Mouse (Mus musculus) gastrocnemius, postnatal 36 days (tissue): ENCODE data around the gene Atrnl1. TPM values are rescaled to one million over a fixed set of nuclear protein-coding genes. Genes with fewer than 3 reads are reported as not detected.
"Not testable (repeated sequence)": the region's sequence is repeated elsewhere in the genome, so short reads cannot be mapped to it uniquely, and the experiment has no call there.

Experiments used
- DNase-seq, 2 experiments: peaks; one replicate each; pipeline ENCODE4 v3.0.0; 2022
- intact Hi-C: fragments of 180-260 bp; cut with DNase I; formaldehyde crosslinking; loops from one replicate; pipeline ENCODE4 v1.15.1; 2025
- total RNA-seq, 2 experiments: library from RNA; stranded (reverse); gene quantifications; 2 replicates each; pipeline ENCODE4 v1.2.3; 2021

The Atrnl1 gene
- total RNA-seq, 2 experiments from 2014 or later: 6.4 to 6.8 TPM

DNA sequence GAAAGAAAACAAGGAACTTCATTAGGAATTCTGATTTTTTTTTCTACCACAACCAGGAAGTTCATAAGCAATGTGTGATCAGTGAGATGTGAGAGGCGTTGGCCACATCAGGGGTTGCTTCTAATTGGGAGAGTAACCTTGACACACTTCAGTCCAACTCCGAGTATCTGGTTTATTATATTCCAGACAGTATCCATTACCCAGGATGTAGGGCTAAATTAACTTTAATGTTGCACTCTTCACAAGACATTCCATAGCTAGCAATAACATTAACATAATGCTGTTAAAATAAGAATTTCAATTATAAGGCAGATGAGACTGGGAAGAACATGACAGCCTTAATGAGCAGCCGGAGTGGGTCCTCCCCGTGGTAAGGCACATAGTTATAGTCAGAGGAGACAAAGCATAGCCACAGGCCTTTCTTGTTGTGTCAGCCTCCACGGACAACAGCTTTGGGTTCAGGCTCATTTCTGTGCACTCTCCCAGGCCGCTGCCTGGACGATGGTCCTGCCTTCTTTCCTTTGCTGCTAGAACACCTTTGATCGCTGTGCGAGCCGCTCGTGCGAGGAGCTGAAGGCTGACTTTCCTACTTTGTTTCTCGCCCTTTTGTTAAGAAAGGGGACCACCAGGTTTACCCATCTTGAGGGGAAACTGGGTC lies 338.6 kb downstream of the Atrnl1 start:
- intact Hi-C loops: no loop called here
- no peak for DNase-seq

DNA sequence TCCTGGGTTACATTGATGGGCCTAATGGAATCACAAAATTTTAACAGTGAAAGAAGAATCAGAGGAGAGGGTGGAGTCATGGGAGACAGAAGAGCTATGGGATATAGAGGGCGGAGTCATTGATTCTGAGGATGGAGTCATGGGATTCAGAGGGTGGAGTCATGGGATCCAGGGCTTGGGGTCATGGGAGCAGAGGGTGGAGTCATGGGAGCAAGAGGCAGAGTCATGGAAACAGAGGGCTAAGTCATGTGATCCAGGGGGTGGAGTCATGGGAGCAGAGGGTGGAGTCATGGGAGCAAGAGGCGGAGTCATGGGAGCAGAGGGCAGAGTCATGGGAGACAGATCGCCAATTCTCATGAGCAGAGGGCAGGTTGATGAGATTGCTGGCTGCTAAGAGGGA lies 343.3 kb downstream of the Atrnl1 start:
- intact Hi-C loops: no loop called here
- DNase-seq: no peak

DNA sequence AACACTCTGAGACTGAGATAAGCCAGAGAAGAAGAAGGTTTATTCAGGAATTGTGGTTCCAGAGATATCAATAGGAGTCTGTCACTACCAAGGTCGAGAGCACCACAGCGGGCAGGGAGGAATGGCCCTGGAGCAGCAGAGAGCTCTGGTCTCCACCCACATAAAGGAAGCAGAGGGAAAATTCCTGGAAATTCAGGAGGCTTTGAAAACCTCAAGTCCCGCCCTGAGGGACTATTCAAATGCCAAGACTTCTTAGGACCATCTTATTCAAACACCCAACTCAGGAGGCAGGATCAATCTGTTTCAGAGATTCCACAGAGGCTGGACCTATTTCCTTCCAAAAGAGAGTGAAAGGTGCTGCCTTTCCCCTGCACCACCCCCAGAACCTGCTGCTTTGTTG lies 345.6 kb downstream of the Atrnl1 start:
- intact Hi-C loops: no loop called here
- no peak for DNase-seq

DNA sequence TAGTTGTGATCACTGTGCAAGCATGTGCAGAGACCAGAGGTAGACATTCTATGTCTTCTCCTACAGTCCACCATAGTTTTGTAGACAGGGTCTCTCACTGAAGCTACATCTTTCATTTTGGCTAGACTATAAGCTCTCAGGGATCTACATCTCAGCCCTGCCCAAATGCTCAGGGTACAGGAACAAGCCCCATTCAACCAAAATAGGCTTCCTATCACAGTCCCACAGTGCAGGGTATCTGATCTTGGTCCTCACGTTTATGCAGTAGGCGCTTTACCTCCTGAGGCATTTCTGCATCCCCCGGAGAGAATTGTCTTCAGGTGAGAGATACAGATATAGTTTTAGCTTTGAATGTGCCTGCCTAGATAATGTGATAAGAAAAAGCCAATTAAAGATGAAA lies 346.5 kb downstream of the Atrnl1 start:
- DNase-seq: no peak
- intact Hi-C loops: no loop called here

DNA sequence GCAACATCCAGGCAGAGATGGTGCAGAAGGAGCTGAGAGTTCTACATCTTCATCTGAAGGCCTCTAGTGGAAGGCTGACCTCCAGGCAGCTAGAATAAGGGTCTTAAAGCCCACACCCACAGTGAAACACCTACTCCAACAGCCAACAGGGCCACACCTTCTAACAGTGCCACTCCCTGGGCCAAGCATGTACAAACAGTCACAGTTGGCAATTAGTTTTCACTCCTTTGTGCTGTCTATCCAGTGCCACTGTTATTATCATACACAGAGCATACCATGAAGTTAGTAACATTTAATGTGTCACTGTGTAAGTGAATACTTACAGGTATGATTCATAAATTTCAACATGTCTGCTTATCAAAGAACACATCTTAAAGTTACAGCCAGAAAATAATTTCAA lies 347.3 kb downstream of the Atrnl1 start:
- intact Hi-C loops: no loop called here
- DNase-seq: no peak

DNA sequence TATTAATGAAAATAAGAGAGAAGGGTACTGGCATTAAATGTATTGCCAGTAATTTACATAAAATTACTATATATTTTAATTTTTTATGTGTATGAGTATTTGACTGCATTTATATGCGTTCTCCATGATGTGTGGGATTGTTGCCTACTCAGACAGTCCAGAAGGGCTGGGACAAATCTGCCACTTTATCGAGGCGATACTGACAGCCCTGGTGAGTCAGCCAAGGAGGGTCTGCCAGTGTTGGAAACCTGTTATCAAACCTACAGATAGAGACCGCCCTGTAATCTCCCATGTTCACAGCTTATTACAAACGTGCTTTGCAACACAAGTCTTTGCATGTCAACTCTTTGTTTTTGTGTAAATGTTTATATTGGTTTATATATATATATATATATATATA lies 347.9 kb downstream of the Atrnl1 start:
- intact Hi-C loops: no loop called here
- DNase-seq: no peak

DNA sequence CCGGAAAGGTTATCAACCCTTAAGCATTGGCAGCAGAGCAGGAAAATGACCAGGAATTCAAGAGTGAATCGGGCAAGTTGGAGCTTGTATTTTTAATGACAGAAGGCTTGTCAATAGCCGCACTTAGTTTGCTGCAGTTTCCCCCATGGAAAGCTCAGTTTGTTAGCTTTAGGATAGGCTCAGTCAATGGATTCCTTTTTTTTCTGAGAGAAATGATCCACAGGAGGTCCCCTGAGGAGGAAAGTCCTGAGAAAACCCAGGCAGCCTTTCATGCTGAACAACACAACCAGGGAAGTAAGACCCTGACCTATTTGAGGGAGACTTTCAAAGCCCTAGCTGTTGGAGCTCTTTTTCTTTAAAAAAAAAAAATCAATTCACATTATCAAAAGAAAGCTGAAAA lies 350.5 kb downstream of the Atrnl1 start:
- intact Hi-C loops: no loop called here
- no peak for DNase-seq

DNA sequence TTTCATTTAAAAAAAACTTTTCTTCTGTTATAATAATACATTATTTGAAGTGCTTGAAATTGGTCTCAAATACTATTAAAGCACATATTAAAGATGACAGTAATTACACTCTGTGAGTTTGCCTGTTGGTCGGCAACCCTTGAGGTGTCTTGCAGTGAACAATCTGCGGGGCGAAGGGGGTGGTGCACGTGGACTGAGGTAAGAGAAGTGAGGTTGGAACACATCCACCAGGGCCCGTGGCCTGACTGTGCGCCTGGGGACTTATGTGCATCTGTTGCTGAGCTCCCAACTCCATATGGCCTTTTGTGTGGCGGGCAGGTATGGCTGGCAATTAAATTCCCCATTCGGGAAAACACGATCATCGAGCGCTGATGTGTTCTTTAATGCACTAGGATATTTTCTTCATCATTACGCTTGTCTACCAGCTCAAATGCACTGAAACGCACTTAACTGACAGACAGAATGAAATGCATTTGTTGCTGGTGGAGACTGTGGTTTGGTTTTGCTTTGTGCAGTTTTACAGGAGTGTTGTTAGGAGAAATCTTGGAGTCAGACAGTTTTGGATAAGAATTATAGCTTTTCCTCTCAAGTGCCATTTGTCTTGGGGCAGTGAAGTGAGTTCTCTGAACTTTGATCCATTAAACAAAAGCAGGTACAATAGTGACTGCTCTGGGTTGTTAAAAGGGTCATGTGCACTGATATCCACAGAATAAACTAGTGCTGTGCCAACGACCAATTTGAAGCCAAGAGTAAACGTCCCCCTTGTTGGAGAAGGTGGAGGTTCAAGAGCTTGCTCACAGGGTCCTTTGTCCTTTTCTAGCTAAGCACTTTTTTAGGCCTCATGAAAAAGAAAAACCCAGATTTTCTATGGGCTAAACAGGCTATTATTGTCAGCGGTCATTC lies 351.2 kb downstream of the Atrnl1 start:
- intact Hi-C loops: no loop called here
- DNase-seq: no peak

DNA sequence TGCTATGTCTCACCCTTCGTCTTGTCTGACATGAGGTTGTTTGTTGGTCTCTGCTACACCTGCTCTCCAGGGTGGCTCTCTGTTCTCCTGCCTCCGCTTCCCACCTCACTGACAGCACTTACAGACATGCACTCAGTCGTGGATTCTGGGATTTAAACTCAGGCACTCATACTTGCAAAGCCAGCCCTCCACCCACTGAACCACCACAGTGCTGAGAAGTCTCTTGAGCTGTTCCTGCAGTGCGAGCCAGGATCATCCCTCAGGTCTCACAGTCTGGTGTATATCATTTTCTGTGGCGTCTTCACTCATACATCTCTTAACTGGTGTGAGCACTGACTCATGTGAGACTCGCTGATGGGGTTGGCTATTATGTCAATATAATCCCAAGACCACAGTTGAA lies 353.0 kb downstream of the Atrnl1 start:
- intact Hi-C loops: no loop called here
- DNase-seq: no peak

DNA sequence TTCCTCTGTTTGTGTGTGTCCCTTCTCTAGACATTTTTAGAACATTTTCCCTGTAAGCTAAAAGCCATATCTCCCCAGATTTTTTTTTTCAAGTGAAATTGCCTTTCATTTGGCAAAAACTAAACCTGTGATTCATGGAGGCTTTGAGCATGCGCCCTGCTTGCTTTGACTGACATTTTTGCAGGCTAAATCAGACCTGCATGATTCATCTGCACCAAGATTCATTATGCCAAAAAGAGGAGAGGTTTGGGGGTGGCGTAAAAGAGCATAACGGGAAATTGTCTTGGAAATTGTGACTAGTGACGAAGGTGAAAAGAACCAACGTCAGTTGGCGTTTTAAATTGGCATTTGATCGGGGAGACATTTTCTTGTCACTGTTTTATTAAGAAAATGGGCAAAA lies 358.9 kb downstream of the Atrnl1 start:
- intact Hi-C loops: no loop called here
- DNase-seq: no peak

DNA sequence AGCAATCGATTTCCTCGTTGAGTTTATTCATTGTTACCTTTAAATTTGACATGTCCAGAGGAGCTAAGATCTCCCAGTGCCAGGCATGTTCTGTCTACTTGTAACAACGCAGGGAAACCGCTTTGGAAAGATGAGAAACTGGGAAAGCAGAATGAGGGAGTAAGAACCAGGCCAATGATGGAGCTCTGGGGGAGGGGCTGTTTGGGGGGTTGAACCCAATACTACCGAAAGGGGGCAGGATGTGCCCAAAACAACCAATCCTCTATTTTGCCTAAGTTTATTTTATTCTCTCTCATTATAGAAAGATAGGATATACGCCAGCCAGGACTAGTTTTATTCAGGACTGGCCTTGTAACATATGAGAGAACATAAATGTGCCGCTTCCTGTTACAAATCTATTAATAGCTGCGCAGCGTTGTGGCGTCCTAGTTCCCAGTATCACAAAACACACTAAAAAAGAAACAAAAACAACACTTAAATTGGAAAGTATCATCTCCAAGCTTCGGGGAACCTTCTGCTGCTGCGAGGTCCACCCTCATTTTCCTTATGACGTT lies 359.6 kb downstream of the Atrnl1 start:
- intact Hi-C loops: no loop called here
- no peak for DNase-seq

DNA sequence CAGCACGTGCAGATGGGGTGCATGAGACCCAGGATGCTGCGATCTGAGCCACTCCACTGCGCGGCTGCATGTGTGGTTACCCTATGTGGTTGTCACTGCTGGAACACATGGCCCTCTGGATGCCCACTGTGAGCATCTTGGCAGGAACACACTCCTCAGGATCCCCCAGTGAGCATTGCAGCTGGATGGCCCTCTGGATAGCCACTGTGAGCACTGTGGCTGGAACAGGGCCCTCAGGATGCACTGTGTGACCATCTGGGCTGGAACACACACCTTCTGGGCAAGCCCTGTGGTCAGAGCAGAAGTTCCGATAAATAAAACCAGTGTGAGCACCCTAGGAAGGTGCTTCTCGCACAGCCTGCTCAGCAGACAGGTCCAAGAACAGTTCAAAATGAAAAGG lies 364.4 kb downstream of the Atrnl1 start:
- DNase-seq: no peak
- intact Hi-C loops: no loop called here

DNA sequence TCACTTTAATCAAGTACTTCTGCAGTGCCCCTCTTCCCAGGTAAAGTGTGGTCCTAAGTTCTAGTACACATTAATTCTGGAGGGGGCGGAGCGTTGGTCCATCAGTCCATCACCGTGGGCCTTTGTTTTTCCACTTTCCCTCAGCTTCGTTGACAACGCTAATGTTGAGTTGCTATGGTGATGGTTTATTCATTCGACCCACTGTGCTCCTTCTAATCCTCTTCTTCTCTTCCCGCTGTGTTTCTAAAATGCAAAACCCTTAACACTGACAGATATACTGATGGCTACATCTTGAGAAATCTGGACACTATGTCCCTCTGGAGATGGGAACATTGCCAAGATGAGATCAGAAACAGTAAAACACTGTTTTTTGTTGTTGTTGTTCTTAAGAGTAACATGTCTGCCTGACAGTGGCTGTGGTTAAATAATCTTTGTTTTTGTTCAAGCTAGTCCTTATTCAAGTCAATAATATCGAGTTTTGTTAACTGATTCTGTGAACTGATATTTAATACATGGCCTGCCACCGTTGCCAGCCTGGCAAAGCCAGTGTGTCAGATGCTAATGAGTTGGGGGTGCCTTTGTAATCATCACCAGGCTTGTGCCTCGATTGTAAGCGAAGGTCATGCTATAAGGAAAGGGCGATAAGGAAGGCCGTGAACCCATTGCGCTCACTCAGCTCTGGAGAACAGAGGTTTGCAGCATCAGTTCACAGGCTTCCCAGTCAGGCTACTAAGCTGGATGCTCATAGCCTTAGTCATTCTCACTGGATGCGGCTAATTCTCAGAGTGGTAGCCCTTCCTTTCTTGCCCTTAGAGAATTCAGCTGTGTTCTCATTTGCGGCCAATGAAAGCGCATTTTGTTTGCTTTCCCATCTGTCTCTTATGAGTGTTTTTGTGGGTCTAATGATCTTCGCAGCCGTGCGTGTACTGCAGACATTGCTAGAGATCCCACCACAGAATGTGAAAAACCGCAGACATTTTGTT lies 375.4 kb downstream of the Atrnl1 start:
- intact Hi-C loops: no loop called here
- DNase-seq: no peak

DNA sequence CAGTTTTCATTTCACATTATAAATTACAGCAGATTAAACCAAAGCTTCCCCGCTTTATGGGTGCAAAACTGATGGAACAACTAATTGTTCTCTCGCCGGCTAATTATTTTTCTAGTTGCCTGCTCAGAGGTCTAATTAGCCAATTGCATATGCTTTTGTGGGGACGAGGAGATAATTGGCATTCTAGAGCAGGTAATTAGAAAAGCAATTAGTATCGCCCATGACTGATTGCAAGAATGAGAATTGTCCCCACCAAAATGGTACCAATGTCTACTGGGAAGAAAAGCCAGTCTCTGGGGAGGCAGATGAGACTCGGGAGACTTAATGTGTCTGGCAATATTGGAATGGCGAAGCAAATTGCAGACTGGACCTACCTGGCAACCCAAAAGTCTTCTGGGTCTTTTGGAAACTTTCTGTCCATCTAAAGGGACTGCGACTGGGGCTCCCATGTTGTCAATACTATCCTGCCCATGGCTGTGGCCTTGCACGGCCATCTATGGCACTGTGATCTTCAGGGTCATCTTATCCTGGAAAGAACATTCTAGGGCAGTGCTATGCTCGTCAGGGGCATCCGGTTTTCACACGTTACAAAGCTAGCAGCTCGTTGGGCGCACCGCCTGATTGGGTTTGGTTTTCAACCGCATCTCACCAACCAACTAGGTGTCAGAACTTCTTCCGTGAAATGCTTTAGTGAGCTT lies 377.0 kb downstream of the Atrnl1 start:
- intact Hi-C loops: no loop called here
- no peak for DNase-seq

DNA sequence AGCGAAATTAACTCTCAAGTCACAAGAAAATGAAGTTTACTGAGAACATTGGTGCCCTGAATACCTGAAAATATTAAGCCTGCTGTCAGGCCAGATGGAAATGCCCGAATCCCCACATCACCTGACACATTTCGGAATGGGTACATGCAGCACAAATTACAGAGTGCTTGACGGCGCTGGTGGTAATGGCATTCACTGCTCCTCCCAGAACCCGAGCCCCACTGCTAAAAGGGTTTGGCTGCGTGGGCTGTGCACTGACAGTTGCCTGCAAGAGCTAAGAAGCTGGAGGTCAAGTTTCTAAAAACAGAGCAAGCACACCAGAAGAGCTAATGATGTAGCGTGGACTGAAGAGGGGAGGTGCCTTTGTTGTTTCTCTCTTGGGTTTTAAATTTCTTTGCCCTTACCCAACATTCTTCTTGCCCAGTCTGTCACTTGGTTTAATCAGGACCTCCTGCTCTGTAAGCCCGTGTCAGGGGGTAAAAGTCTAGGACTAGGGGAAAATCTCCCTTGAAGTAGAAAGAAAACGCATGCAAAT lies 377.8 kb downstream of the Atrnl1 start:
- no peak for DNase-seq
- intact Hi-C loops: no loop called here

DNA sequence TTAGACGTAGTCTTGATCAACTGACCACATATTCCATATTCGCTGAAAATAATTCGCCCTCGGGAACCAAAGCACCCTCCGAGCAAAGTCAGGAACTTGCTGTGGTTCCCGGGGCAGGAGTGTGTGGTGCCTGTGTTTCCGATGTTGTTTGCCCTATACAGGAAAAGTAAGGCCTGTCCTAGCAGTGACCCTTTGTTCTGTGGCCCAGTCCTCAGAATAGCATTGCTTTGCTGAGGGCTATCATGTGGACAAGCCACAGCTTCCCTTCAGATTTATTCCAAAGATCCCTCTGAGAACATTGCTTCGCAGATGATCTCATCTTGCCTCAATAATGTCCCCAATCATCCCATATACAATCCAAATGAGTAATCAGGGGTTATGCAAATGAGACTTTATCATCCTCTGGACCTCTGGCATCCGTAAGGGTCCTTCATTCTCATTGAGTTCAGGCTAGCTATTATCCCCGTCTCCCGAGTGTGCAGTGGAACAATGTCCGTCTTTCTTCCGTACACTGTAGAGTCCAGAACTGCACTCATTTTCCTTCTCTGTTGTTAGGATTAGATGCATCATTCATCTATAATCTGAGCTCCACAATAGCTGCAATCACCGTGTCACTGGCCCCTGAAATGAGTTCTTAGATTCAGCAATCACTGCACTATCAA lies 380.4 kb downstream of the Atrnl1 start:
- intact Hi-C loops: no loop called here
- DNase-seq: no peak

DNA sequence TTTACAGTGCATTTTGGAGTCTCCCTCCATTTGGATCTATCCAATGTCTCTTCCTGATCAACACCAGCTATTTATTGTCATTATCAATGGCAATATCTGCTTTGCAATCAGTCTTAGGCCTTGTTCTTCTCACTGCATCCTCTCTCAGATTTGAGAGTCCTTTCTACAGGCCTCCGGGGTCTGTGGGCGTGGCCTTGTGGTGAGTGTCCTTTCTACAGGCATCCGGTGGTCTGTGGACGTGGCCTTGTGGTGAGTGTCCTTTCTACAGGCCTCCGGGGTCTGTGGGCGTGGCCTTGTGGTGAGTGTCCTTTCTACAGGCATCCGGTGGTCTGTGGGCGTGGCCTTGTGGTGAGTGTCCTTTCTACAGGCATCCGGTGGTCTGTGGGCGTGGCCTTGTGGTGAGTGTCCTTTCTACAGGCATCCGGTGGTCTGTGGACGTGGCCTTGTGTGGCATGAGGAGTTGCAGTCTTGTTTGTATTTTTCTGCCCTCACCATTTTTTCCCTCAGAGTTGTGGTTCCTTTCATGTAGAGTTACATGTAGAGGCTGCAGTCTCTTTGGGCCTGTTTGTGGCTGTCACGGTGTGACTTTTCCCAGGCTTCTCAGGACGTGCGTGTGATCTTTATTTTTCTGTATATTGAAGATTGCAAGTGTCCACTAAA lies 383.5 kb downstream of the Atrnl1 start:
- intact Hi-C loops: not testable (repeated sequence)

DNA sequence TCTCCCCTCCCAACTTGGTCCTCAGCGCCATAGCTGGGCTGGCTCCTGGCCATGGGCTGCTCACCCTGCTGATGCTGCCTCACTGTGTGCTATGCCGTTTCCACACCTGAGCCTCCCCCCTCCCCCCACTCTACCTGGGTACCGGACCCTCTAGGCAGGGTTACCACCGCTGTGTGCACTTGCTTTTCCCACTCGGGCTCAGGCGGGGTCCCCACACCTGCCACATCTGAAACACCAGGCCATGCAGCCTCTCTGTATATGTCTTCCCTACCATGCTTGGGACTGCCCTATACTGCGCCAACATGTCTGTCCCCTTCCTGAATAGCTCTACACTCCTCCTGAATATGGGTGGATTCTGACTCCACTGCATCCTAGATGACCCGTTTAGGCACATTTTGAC lies 384.2 kb downstream of the Atrnl1 start:
- intact Hi-C loops: no loop called here
- no peak for DNase-seq

More for the DNA sequence above, 383.5 kb downstream of the Atrnl1 start:
- not testable (repeated sequence) for DNase-seq

DNA sequence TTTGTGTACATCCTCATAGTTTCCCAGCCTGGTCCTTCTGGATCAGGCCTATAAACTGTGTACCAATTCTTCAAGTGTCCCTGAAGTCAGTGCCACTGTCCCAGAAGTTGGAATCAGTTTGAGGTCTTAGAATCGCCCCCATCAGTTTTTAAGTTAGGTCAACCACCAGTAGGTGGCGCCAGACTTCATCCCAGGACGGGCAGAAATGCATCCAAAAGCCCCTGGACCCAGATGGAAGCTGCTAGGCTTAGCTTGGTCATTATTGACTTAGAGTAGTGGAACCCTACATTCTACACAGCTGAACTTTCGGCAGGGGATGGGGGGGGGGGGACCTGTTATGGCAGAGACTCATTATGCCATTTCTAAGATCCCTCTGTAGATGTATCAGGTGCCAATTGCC lies 387.1 kb downstream of the Atrnl1 start:
- intact Hi-C loops: loop anchor here (2.0 kb wide), 1 partner anchor 473 kb away; no protein-coding TSS in a partner anchor
- no peak for DNase-seq
